Comparison of ENCODE assay signal across 8 mouse cellular contexts in genomic region chr11:120218176-120218856, GRCm38 (mm10). TPM values are rescaled to one million over a fixed set of nuclear protein-coding genes. Genes with fewer than 3 reads are reported as not detected.
DNase-seq lines count a peak whose midpoint lies in the region; ATAC-seq and TF ChIP-seq lines count a peak whose summit lies in the region.

No protein-coding gene starts in this region.

- H3K27me3 ChIP-seq in hindbrain, embryonic 11.5 days (ENCODE audit: control insufficient read depth, insufficient read depth, low read length): no peaks in the 10 kb centered on the region
- no peaks in the 10 kb centered on the region for H3K27me3 ChIP-seq in hindbrain, postnatal 0 days (ENCODE audit: insufficient read depth, low read length)
- H3K27me3 ChIP-seq in megakaryocyte, embryonic 14.5 days (replicated peaks): peaks cover 8% of the 10 kb centered on the region
- H3K27me3 ChIP-seq in embryonic facial prominence, embryonic 15.5 days: no peaks in the 10 kb centered on the region
- no peaks in the 10 kb centered on the region for H3K27me3 ChIP-seq in liver, embryonic 16.5 days (ENCODE audit: control insufficient read depth, insufficient read depth, low read depth, low read length)

- H3K27ac ChIP-seq in hindbrain, embryonic 11.5 days (ENCODE audit: low read depth, low read length): peak overlapping the region; percentile 9; the same call in 1 of the 2 replicates
- no peak overlapping the region for H3K27ac ChIP-seq in hindbrain, postnatal 0 days
- peak overlapping the region; percentile 36; the same call in 1 of the 2 replicates for H3K27ac ChIP-seq in embryonic facial prominence, embryonic 15.5 days (replicated peaks)
- peak overlapping the region; percentile 62; the same call in 1 of the 2 replicates for H3K27ac ChIP-seq in liver, embryonic 16.5 days (ENCODE audit: low read length)

- H3K9me3 ChIP-seq in hindbrain, embryonic 11.5 days (ENCODE audit: control insufficient read depth, low read length): no peaks in the 10 kb centered on the region
- no peaks in the 10 kb centered on the region for H3K9me3 ChIP-seq in hindbrain, postnatal 0 days (ENCODE audit: low read length)
- H3K9me3 ChIP-seq in megakaryocyte, embryonic 14.5 days: peaks cover 8% of the 10 kb centered on the region
- no peaks in the 10 kb centered on the region for H3K9me3 ChIP-seq in embryonic facial prominence, embryonic 15.5 days (replicated peaks)
- 0 out of 2 replicates have a peak, but pooled peaks cover 2% of the 10 kb centered on the region for H3K9me3 ChIP-seq in liver, embryonic 16.5 days (replicated peaks; ENCODE audit: control insufficient read depth, low read length)

- peaks cover 25% of the 10 kb centered on the region for H3K4me1 ChIP-seq in hindbrain, embryonic 11.5 days (replicated peaks; ENCODE audit: control insufficient read depth, insufficient read depth, low read length)
- H3K4me1 ChIP-seq in hindbrain, postnatal 0 days (ENCODE audit: insufficient read depth, low read length): peaks cover 24% of the 10 kb centered on the region
- H3K4me1 ChIP-seq in megakaryocyte, embryonic 14.5 days: peaks cover 82% of the 10 kb centered on the region
- H3K4me1 ChIP-seq in embryonic facial prominence, embryonic 15.5 days: peaks cover 35% of the 10 kb centered on the region
- peaks cover 14% of the 10 kb centered on the region for H3K4me1 ChIP-seq in liver, embryonic 16.5 days (ENCODE audit: control insufficient read depth, low read depth, low read length)

- no peak for TF ChIP-seq CTCF in hindbrain, postnatal 0 days (IDR thresholded peaks at IDR 0.05; ENCODE audit: low read depth)

- DNase-seq in hindbrain, embryonic 11.5 days (ENCODE audit: low spot score): no peak
- no peak for DNase-seq in hindbrain, postnatal 0 days (ENCODE audit: low spot score)
- no peak for DNase-seq in thymus, postnatal 14 days
- DNase-seq in cerebellum, adult 18-20 months: no peak

- WGBS in hindbrain, embryonic 11.5 days: 88% methylated on average over 17 of the region's 17 CpGs
- 88% methylated on average over 17 of the region's 17 CpGs for WGBS in hindbrain, postnatal 0 days
- WGBS in embryonic facial prominence, embryonic 15.5 days: 87% methylated on average over 17 of the region's 17 CpGs
- WGBS in liver, embryonic 16.5 days (ENCODE audit: insufficient replicate concordance): 43% methylated on average over 17 of the region's 17 CpGs

- H3K36me3 ChIP-seq in hindbrain, embryonic 11.5 days (ENCODE audit: control insufficient read depth, insufficient read depth, low read length): no peaks in the 10 kb centered on the region
- H3K36me3 ChIP-seq in hindbrain, postnatal 0 days (ENCODE audit: insufficient read depth, low read length): no peaks in the 10 kb centered on the region
- peaks cover 8% of the 10 kb centered on the region for H3K36me3 ChIP-seq in megakaryocyte, embryonic 14.5 days (replicated peaks; ENCODE audit: low read length)
- H3K36me3 ChIP-seq in embryonic facial prominence, embryonic 15.5 days: no peaks in the 10 kb centered on the region
- no peaks in the 10 kb centered on the region for H3K36me3 ChIP-seq in liver, embryonic 16.5 days (ENCODE audit: control insufficient read depth, insufficient read depth)

- H3K4me2 ChIP-seq in hindbrain, embryonic 11.5 days (replicated peaks; ENCODE audit: low read depth, low read length): no peak overlapping the region
- no peak overlapping the region for H3K4me2 ChIP-seq in hindbrain, postnatal 0 days (ENCODE audit: low read depth, low read length)
- no peak overlapping the region for H3K4me2 ChIP-seq in embryonic facial prominence, embryonic 15.5 days (replicated peaks)
- H3K4me2 ChIP-seq in liver, embryonic 16.5 days (ENCODE audit: low read depth, low read length): no peak overlapping the region

- no peak overlapping the region for H3K4me3 ChIP-seq in hindbrain, embryonic 11.5 days (ENCODE audit: low read depth, low read length)
- no peak overlapping the region for H3K4me3 ChIP-seq in hindbrain, postnatal 0 days (ENCODE audit: low read length)
- H3K4me3 ChIP-seq in megakaryocyte, embryonic 14.5 days (replicated peaks): peak overlapping the region; percentile 29
- no peak overlapping the region for H3K4me3 ChIP-seq in embryonic facial prominence, embryonic 15.5 days (replicated peaks)
- no peak overlapping the region for H3K4me3 ChIP-seq in liver, embryonic 16.5 days (ENCODE audit: low read depth, low read length)

- H3K9ac ChIP-seq in hindbrain, embryonic 11.5 days (ENCODE audit: low read depth, low read length): no peak overlapping the region
- H3K9ac ChIP-seq in hindbrain, postnatal 0 days (replicated peaks; ENCODE audit: low read length): no peak overlapping the region
- no peak overlapping the region for H3K9ac ChIP-seq in embryonic facial prominence, embryonic 15.5 days
- no peak overlapping the region for H3K9ac ChIP-seq in liver, embryonic 16.5 days (ENCODE audit: low read depth, low read length)

- no peak for ATAC-seq in hindbrain, embryonic 11.5 days (ENCODE audit: low FRiP score)
- ATAC-seq in hindbrain, postnatal 0 days: no peak
- no peak; the same call in 1 of the 2 replicates for ATAC-seq in megakaryocyte, adult 5-6 weeks (ENCODE audit: poor library complexity, severe bottlenecking)
- no peak for ATAC-seq in embryonic facial prominence, embryonic 15.5 days (ENCODE audit: insufficient number of reproducible peaks, low FRiP score, low TSS enrichment, low read depth)
- no peak for ATAC-seq in liver, embryonic 16.5 days (ENCODE audit: low read depth)

RNA-seq across cellular contexts. Expression of gene Bahcc1, which starts 14.4 kb away (rescaled TPM):
- 18.1 and 23.1 TPM in 2 replicates for polyA plus RNA-seq in hindbrain, embryonic 11.5 days (2014; fragmentation: Nextera tagmentation; extraction: Ambion mirVana)
- total RNA-seq in hindbrain, postnatal 0 days (2014; rRNA removed): 31.1 and 43.1 TPM in 2 replicates
- 8.8 and 9.1 TPM in 2 replicates for polyA plus RNA-seq in hindbrain, postnatal 0 days (2015; fragmentation: Nextera tagmentation; extraction: Ambion mirVana)
- 10.2 and 26.1 TPM in 2 replicates for polyA plus RNA-seq in megakaryocyte, embryonic 14.5 days (2012; ENCODE audit: insufficient read depth, low replicate concordance)
- 3.1 and 4.4 TPM in 2 replicates for total RNA-seq in megakaryocyte, adult 5-6 weeks (2015)
- total RNA-seq in megakaryocyte, adult 5-6 weeks (2017): 1.3 and 1.7 TPM in 2 replicates
- polyA plus RNA-seq in embryonic facial prominence, embryonic 15.5 days (2015; fragmentation: Nextera tagmentation; extraction: Ambion mirVana): 7.9 and 9.3 TPM in 2 replicates
- polyA plus RNA-seq in liver, embryonic 16.5 days (2015; fragmentation: Nextera tagmentation; extraction: Ambion mirVana): 0.84 TPM in 2 replicates
